Mouse (Mus musculus) lung, postnatal 4 days (tissue): ENCODE measurements around the gene Panx2.
A peak's percentile ranks its signal among the peaks of the same experiment; 100 is the strongest.

Source experiments
- DNase-seq, 2 experiments: peaks; one replicate each; pipeline ENCODE4 v3.0.0; 2021

Gene Panx2

GRCm38 (mm10) chr15:89059161-89059931, at the start of gene Panx2:
Gene Panx2 (plus strand): TSS chr15:89059734.
- peak; percentile 4 to 17 for DNase-seq

GRCm38 (mm10) chr15:89016722-89017121, 42.8 kb upstream of the Panx2 start:
- DNase-seq = no peak

GRCm38 (mm10) chr15:89020085-89020484, 39.4 kb upstream of the Panx2 start:
- DNase-seq = no peak

DNA sequence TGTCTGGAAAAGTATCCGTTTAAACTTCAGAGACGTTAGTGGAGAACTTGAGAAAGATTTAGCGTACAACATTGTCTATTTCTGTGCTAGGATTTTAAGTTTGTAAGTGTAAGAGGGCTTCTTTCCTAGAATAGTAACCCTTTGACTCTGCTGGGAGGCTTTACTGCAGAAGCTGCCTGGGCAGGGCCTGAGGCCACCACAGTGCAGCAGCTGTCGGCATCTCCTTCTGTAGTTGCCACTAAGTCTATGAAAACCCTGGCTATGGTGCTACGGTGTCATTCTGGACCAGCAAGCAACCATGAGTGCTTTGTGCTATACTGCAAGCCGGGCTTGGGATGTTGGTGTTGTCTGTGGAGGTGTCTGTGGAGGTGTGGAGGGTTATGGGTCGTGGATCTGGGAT, 39.0 kb upstream of the Panx2 start:
- DNase-seq = no peak

GRCm38 (mm10) chr15:89044381-89044780, 15.2 kb upstream of the Panx2 start:
- DNase-seq = peak in 1 of 2 experiments; percentile 10

GRCm38 (mm10) chr15:89046356-89046755, 13.2 kb upstream of the Panx2 start:
- DNase-seq = no peak

DNA sequence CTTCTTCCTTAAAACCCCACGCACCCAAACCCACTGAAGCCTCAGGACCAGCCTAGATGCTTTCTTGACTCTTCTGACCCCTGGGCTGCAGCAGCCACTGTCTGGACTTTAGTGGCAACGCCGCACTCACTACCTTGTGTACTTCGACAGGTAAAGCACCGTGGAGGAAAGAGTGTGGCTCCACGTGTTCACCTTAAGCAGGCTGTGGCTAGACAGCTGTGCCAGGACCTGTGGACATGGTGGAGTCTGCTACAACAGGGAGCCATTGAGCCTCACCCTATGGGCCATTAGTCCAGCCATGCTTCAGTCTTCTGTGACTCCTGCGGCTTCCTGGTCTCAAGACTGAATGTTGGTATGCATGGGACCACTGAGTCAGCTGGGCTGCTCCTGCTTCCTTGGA, 4.9 kb upstream of the Panx2 start:
- peak; percentile 2 to 12 for DNase-seq

GRCm38 (mm10) chr15:89058736-89059135, 798 bp upstream of the Panx2 start:
- DNase-seq = peak; percentile 2 to 16

DNA sequence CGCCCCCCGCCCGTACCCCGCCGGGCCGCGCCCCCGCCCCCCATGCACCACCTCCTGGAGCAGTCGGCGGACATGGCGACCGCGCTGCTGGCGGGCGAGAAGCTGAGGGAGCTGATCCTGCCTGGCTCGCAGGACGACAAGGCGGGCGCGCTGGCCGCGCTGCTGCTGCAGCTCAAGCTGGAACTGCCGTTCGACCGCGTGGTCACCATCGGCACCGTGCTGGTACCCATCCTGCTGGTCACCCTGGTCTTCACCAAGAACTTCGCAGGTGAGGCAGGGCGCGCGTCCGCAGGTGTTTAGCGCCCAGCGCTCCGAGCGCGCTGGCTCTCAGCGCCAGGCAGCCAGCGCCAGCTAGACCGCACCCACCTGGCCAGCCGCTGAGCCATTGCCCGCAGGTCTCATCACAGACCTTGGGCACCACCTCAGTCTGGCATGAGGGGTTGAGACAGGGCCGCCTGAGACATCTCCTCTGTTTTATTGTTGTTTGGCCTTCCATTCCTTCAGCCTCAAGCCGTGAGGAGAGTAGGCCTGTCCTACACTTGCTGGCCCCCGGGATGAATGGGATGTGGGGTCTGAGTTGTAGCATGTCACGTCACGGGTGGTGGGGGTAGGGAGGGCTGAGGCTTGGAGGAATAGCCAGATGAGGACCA, 623 bp downstream of the Panx2 start:
- DNase-seq = peak in 1 of 2 experiments; percentile 34

- peak in 1 of 2 experiments; percentile 16 for DNase-seq
These were observed 1.4 kb downstream of the Panx2 start for GRCm38 (mm10) chr15:89060811-89061460.

- DNase-seq = peak in 1 of 2 experiments; percentile 14
These were observed 2.4 kb downstream of the Panx2 start for GRCm38 (mm10) chr15:89061761-89062517.

- DNase-seq = no peak
These were observed 3.0 kb downstream of the Panx2 start for GRCm38 (mm10) chr15:89062518-89062910.

DNA sequence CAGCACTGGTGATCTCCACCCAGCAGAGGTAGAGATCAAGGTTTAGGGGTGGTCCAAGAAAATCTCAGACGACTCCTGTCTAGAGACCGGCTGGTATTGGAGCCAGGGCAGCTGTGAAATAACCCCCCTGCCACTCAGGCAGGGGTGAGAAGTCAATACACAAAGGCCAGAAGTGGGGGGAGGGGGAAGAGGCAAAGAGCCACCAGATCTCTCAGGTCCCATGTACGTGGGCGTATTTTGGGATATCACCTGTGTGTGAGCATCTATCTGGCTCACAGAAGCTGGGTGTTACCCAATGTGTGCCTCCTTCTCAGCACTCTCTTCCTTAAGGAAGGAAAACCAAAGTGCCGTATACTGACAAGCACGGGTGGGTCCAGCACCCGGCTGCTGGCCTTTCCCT, 3.5 kb downstream of the Panx2 start:
- DNase-seq = peak in 1 of 2 experiments; percentile 9

DNA sequence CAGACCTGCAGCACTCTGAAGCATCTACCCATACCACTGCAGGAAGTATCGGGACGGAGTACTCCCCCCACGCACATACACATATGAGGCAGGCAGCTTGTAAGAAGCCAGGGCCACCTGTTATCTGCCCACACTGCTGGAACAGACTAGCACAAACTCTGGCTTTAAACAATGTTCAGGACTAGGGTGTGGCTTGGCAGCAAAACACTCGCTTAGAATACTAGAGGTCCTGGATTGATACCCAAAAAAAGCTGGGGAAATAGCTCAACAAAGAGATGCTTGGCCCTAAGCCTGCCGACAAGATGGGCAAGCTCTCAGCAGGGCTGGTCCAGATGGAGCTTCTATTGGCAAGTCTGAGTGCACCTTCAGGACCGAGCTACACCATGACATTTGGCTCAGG, 4.0 kb downstream of the Panx2 start:
- peak in 1 of 2 experiments; percentile 18 for DNase-seq

DNA sequence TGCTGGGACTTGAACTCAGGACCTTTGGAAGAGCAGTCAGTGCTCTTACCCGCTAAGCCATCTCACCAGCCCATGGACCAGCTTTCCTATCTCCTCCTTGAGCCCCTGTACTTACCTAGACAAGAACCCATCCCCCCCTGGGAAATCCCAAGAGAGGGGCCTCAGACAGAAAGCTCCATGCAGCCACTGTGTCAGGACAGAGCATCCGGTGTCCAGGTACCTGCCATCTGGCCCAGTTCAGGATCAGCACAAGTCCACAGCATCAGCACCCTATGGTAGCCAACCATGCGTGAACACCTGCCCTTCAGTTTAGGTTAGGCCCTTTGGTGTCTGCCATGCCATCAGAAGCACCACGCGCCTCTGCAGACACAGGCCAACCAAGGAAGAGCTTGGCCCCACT, 5.4 kb downstream of the Panx2 start:
- peak in 1 of 2 experiments; percentile 16 for DNase-seq

GRCm38 (mm10) chr15:89067609-89068008, 8.1 kb downstream of the Panx2 start:
- peak in 1 of 2 experiments; percentile 20 for DNase-seq

- DNase-seq = no peak
These were observed 8.7 kb downstream of the Panx2 start for GRCm38 (mm10) chr15:89068226-89068625.

DNA sequence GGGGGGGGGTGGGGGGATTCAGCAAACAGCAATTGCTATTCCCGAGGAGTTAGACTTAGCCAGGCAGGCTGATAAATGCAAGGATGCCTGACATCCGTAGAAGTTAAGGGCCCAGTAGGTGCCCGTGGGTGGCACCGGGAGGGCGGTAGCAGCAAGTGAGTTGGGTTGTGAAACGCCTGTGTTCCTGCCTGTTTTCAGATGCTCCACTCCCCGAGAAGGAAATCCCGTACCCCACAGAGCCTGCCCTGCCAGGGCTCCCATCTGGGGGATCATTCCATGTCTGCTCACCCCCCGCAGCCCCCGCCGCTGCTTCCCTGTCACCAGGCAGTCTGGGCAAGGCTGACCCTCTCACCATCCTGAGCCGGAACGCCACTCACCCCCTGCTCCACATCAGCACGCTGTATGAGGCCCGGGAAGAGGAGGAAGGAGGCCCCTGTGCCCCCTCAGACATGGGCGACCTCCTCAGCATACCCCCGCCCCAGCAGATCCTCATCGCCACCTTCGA, 9.9 kb downstream of the Panx2 start:
- DNase-seq = no peak

DNA sequence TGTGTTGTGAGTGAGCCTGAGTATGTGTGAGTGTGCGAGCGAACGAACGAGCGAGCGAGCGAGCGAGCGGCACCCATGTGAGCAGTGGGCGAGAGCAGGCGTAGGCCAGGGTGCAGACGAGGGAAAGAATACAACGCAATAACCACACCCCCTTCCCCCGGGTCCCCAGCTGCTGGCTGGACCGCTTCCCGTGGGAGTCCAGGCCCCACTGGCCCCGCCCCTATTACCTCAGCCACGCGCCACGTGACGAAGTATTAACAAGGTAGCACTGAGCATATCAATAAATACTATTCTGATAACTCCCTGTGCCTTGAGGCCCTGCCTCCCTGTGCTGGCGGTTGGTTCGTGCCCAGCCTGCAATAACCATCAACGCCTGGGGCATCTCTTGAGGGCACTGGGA, 11.1 kb downstream of the Panx2 start:
- DNase-seq = no peak

DNA sequence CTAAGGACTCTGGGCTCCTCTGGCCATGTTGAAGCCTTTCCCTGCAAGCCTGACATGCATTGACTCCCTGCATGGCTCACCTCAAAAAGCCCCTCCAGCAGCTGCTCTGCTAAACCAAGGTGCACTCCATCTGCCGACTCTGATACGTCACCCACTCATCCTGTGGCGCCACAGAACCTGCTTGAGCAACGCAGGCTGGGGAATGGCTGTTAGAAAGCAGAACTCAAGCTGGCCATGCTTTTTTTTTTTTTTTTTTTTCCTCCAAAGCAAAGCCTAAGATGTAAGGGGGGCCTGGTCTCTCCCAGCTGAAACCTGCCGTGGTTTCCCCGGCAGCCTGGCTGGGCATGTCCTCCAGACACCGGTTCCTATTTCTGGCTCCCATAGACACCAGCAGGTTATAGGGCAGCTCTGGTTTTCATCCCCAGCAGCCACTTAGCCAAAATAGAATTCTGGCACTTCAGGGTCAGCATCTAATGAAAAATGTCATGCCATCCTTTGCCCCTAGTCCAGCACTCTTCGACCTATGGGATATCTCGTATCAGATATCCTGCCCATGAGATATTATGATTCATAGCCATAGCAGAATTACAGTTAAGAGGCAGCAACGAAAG, 14.6 kb downstream of the Panx2 start:
- no peak for DNase-seq

DNA sequence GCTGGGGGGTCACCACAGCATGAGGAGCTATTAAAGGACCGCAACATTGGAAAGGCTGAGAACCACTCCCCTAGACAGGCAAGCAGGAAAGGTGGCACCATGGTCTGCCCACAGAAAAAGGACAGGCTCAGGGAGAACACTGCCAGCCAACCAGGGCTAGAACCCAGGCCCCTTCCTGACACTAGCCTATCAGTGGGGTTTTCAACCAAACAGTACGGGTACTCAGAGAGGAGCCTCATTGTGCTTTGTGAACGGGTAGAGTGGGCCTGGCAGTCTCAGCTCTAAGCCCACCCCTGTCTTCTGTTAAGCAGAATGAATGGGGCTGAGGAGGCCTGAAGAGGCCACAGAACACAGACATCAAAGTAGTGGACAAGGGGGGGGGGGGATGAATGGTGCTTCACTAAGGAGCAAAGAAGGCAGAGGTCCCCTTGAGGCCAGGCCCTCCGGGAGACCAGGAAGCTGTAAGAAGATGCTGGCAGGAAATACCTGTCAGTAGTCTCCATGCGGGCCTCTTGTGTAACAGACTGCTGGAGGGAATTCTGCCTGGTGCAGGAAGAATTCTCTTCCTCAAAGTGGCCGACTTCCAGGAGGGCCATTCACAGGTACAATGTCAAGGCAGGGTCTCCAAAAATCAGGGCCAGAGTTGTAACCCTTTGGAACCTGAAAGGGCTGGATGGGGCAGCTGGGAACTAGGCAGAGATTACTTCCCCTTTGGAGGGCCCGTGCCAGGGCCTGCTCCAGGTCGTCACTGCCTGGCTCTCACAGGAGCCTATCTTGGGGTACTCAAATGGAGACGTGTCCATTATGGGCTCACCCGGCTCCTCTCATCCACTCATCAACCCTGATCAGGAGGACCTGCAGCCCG, 15.3 kb downstream of the Panx2 start, which contains the start of gene Trabd:
TSS of gene Trabd (plus strand) at position 512 of the 865 bp plus-strand sequence.
- no peak for DNase-seq
